Comparison of ENCODE assay signal across 8 mouse cellular contexts in genomic region chr6:71830690-71831580, GRCm38 (mm10). TPM values are rescaled to one million over a fixed set of nuclear protein-coding genes. Genes with fewer than 3 reads are reported as not detected.
A peak's percentile ranks its signal among the peaks of the same experiment; 100 is the strongest.
DNase-seq lines count a peak whose midpoint lies in the region; ATAC-seq lines count a peak whose summit lies in the region.

Immt (plus strand) TSS chr6:71831331.

- H3K27ac ChIP-seq in forebrain, embryonic 14.5 days (ENCODE audit: low read depth, low read length), result peak within 1 kb of the TSS; percentile 89
- H3K27ac ChIP-seq in neural tube, embryonic 15.5 days (replicated peaks), result peak within 1 kb of the TSS; percentile 97

- peaks cover 12% of the 10 kb centered on the region for H3K4me1 ChIP-seq in forebrain, embryonic 14.5 days (ENCODE audit: control insufficient read depth, insufficient read depth, low read length)
- peaks cover 18% of the 10 kb centered on the region for H3K4me1 ChIP-seq in neural tube, embryonic 15.5 days

- no peaks in the 10 kb centered on the region for H3K27me3 ChIP-seq in forebrain, embryonic 14.5 days (replicated peaks; ENCODE audit: control insufficient read depth, insufficient read depth, low read length)
- no peaks in the 10 kb centered on the region; the same call in 1 of the 2 replicates for H3K27me3 ChIP-seq in neural tube, embryonic 15.5 days (replicated peaks)

- intact Hi-C loops in heart, postnatal 14 days (cut with DNase I), result no loop called here

- ATAC-seq in forebrain, embryonic 14.5 days, result peak; percentile 99
- peak; percentile 99 for ATAC-seq in neural tube, embryonic 15.5 days (ENCODE audit: low FRiP score)

- H3K9ac ChIP-seq in forebrain, embryonic 14.5 days (ENCODE audit: low read length), result peak within 1 kb of the TSS; percentile 86
- H3K9ac ChIP-seq in neural tube, embryonic 15.5 days (replicated peaks), result peak within 1 kb of the TSS; percentile 85

- H3K4me3 ChIP-seq in forebrain, embryonic 14.5 days (ENCODE audit: low read depth, low read length), result peak within 1 kb of the TSS; percentile 96
- peak within 1 kb of the TSS; percentile 99 for H3K4me3 ChIP-seq in neural tube, embryonic 15.5 days (replicated peaks)

- H3K4me2 ChIP-seq in forebrain, embryonic 14.5 days (ENCODE audit: low read length), result peak within 1 kb of the TSS; percentile 67
- H3K4me2 ChIP-seq in neural tube, embryonic 15.5 days, result peak within 1 kb of the TSS; percentile 77

- no peaks in the 10 kb centered on the region for H3K9me3 ChIP-seq in forebrain, embryonic 14.5 days (replicated peaks; ENCODE audit: control insufficient read depth, low read length)
- H3K9me3 ChIP-seq in neural tube, embryonic 15.5 days (replicated peaks), result no peaks in the 10 kb centered on the region

- WGBS in forebrain, embryonic 14.5 days, result under 1% methylated on average over 64 of the region's 64 CpGs
- WGBS in neural tube, embryonic 15.5 days, result under 1% methylated on average over 64 of the region's 64 CpGs

- H3K36me3 ChIP-seq in forebrain, embryonic 14.5 days (ENCODE audit: control insufficient read depth, insufficient read depth, low read length), result 0 out of 2 replicates have a peak, but pooled peaks cover 5% of the 10 kb centered on the region
- H3K36me3 ChIP-seq in neural tube, embryonic 15.5 days, result peaks cover 9% of the 10 kb centered on the region

- DNase-seq in ES-CJ7 (ENCODE audit: low read depth, low spot score), result peak; percentile 98
- DNase-seq in cerebellum, adult 11 months, result peak; percentile 98
- DNase-seq in forebrain, embryonic 14.5 days (ENCODE audit: low spot score), result peak; percentile 98
- peak; percentile 98 to 99 for DNase-seq in heart, postnatal 14 days
- peak; percentile 97 for DNase-seq in layer of hippocampus, adult 11-12 months (ENCODE audit: low spot score)
- DNase-seq in lung, adult 18-20 months, result peak; percentile 97 to 98
- DNase-seq in testis, postnatal 14 days (ENCODE audit: low spot score), result peak; percentile 99

RNA-seq across cellular contexts. Expression of gene Immt, which starts in this region (rescaled TPM):
- 157 and 163 TPM in 2 replicates for polyA plus RNA-seq in forebrain, embryonic 14.5 days (2014; fragmentation: Nextera tagmentation; extraction: Ambion mirVana)
- 100 to 1,000 TPM; 596 to 612 TPM for total RNA-seq in heart, postnatal 14 days (2021)
- polyA plus RNA-seq in neural tube, embryonic 15.5 days (2015; fragmentation: Nextera tagmentation; extraction: Ambion mirVana), result 160 and 173 TPM in 2 replicates

Comparison
In these comparisons a context has a peak if more than half of its experiments do, and no peak if none do; other contexts are left out.
1. Peak in every context shown above with its lines: DNase-seq, ATAC-seq, H3K4me3 ChIP-seq and H3K27ac ChIP-seq.